Comparison of ENCODE assay signal across 23 mouse cellular contexts in the genomic region with DNA sequence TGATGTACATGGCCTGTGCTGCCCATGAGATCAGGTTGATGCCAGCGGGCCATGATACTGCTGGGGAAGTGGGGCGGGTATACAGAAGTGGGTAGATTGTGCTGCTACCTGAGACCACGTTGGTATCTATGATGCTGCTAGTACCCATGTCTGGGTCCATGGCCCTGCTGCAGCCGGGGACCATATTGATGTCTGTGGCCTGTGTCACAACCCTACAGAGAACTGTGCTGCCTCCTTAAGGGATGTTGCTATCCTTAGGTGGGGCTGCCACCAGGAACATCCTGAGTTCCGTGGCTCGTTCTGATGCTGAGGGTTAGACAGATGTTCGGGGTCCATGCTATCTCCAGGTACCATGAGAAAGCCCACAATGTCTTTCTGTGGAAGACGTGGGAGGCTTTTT. TPM values are rescaled to one million over a fixed set of nuclear protein-coding genes. Genes with fewer than 3 reads are reported as not detected.
A peak's percentile ranks its signal among the peaks of the same experiment; 100 is the strongest.
DNase-seq lines count a peak whose midpoint lies in the region; ATAC-seq lines count a peak whose summit lies in the region.
"Had no signal": no experiment of that assay in that cellular context is flagged by ENCODE, and none has a peak within 500 bp of the region (broad histone marks: within the 10 kb centered on the region; RNA-seq: fewer than 3 reads in every experiment).

No protein-coding gene starts in this region.

- no peaks in the 10 kb centered on the region for H3K4me1 ChIP-seq in embryonic facial prominence, embryonic 13.5 days
- no peaks in the 10 kb centered on the region for H3K4me1 ChIP-seq in embryonic facial prominence, embryonic 10.5 days
- H3K4me1 ChIP-seq in megakaryocyte, embryonic 14.5 days = no peaks in the 10 kb centered on the region
- H3K4me1 ChIP-seq in midbrain, embryonic 12.5 days = no peaks in the 10 kb centered on the region
- H3K4me1 ChIP-seq in midbrain, embryonic 15.5 days = 0 out of 2 replicates have a peak, but pooled peaks cover 3% of the 10 kb centered on the region
- H3K4me1 ChIP-seq: forebrain, embryonic 13.5 days; forebrain, embryonic 15.5 days had no signal

- 0 out of 2 replicates have a peak, but pooled peaks have one; percentile 37 for ATAC-seq in embryonic facial prominence, embryonic 13.5 days (ENCODE audit: insufficient number of reproducible peaks, insufficient read depth, low FRiP score, low TSS enrichment, low read depth)
- no peak for ATAC-seq in megakaryocyte, adult 5-6 weeks (ENCODE audit: poor library complexity, severe bottlenecking)
- ATAC-seq in midbrain, embryonic 12.5 days (ENCODE audit: low FRiP score, low read depth) = 0 out of 2 replicates have a peak, but pooled peaks have one; percentile 23
- no peak for ATAC-seq in midbrain, embryonic 15.5 days (replicated peaks)
- ATAC-seq: activated CD4-positive, CD25-positive, alpha-beta regulatory T cell, adult 4 months; CD4-positive, CD25-positive, alpha-beta regulatory T cell, adult 4 months; forebrain, embryonic 13.5 days; forebrain, embryonic 15.5 days; forebrain, postnatal 0 days; Patski had no signal

- H3K27ac ChIP-seq in embryonic facial prominence, embryonic 13.5 days = no peak overlapping the region
- H3K27ac ChIP-seq in embryonic facial prominence, embryonic 10.5 days (replicated peaks) = no peak overlapping the region
- H3K27ac ChIP-seq in midbrain, embryonic 12.5 days (replicated peaks) = no peak overlapping the region
- H3K27ac ChIP-seq in midbrain, embryonic 15.5 days = no peak overlapping the region
- H3K27ac ChIP-seq: forebrain, embryonic 13.5 days; forebrain, embryonic 15.5 days had no signal

- WGBS in embryonic facial prominence, embryonic 13.5 days = 91% methylated on average over 8 of the region's 8 CpGs
- 94% methylated on average over 8 of the region's 8 CpGs for WGBS in embryonic facial prominence, embryonic 10.5 days
- WGBS in midbrain, embryonic 12.5 days = 92% methylated on average over 8 of the region's 8 CpGs
- 95% methylated on average over 8 of the region's 8 CpGs for WGBS in midbrain, embryonic 15.5 days

- H3K9me3 ChIP-seq in embryonic facial prominence, embryonic 13.5 days = no peaks in the 10 kb centered on the region
- H3K9me3 ChIP-seq in embryonic facial prominence, embryonic 10.5 days = no peaks in the 10 kb centered on the region
- peaks cover 4% of the 10 kb centered on the region; the same call in 1 of the 2 replicates for H3K9me3 ChIP-seq in megakaryocyte, embryonic 14.5 days
- no peaks in the 10 kb centered on the region for H3K9me3 ChIP-seq in midbrain, embryonic 12.5 days
- 0 out of 2 replicates have a peak, but pooled peaks cover 3% of the 10 kb centered on the region for H3K9me3 ChIP-seq in midbrain, embryonic 15.5 days
- H3K9me3 ChIP-seq: forebrain, embryonic 13.5 days; forebrain, embryonic 15.5 days; G1E had no signal

- H3K36me3 ChIP-seq in embryonic facial prominence, embryonic 13.5 days = no peaks in the 10 kb centered on the region
- H3K36me3 ChIP-seq in embryonic facial prominence, embryonic 10.5 days (replicated peaks) = no peaks in the 10 kb centered on the region
- H3K36me3 ChIP-seq in megakaryocyte, embryonic 14.5 days (replicated peaks; ENCODE audit: low read length) = no peaks in the 10 kb centered on the region
- H3K36me3 ChIP-seq in midbrain, embryonic 12.5 days = no peaks in the 10 kb centered on the region
- no peaks in the 10 kb centered on the region for H3K36me3 ChIP-seq in midbrain, embryonic 15.5 days (replicated peaks)
- H3K36me3 ChIP-seq: forebrain, embryonic 15.5 days; G1E had no signal

- DNase-seq in embryonic facial prominence, embryonic 10.5 days (ENCODE audit: low spot score) = no peak
- DNase-seq: adrenal gland, adult 8-10 months; adrenal gland, postnatal 14 days; adrenal gland, postnatal 36 days; B cell, adult 2 months; cerebellum, adult 11-12 months; cerebellum, adult 2 months; cerebellum, adult 9-10 months; cerebellum, postnatal 10 days; cerebellum, postnatal 25 days; forebrain, postnatal 0 days had no signal

- H3K9ac ChIP-seq in embryonic facial prominence, embryonic 13.5 days = no peak overlapping the region
- H3K9ac ChIP-seq in midbrain, embryonic 12.5 days (replicated peaks) = no peak overlapping the region
- no peak overlapping the region for H3K9ac ChIP-seq in midbrain, embryonic 15.5 days
- H3K9ac ChIP-seq: forebrain, embryonic 13.5 days; forebrain, embryonic 15.5 days; forebrain, postnatal 0 days had no signal

- no peaks in the 10 kb centered on the region for H3K27me3 ChIP-seq in embryonic facial prominence, embryonic 13.5 days
- no peaks in the 10 kb centered on the region for H3K27me3 ChIP-seq in embryonic facial prominence, embryonic 10.5 days (replicated peaks; ENCODE audit: low read depth, poor library complexity, severe bottlenecking)
- no peaks in the 10 kb centered on the region for H3K27me3 ChIP-seq in megakaryocyte, embryonic 14.5 days (replicated peaks)
- no peaks in the 10 kb centered on the region for H3K27me3 ChIP-seq in midbrain, embryonic 12.5 days
- H3K27me3 ChIP-seq in midbrain, embryonic 15.5 days (replicated peaks) = no peaks in the 10 kb centered on the region
- H3K27me3 ChIP-seq: CH12.LX; forebrain, embryonic 13.5 days; forebrain, embryonic 15.5 days; Patski had no signal

- H3K4me2 ChIP-seq in embryonic facial prominence, embryonic 13.5 days = no peak overlapping the region
- H3K4me2 ChIP-seq in midbrain, embryonic 12.5 days (replicated peaks) = no peak overlapping the region
- H3K4me2 ChIP-seq in midbrain, embryonic 15.5 days = no peak overlapping the region
- H3K4me2 ChIP-seq: forebrain, embryonic 13.5 days; forebrain, embryonic 15.5 days had no signal

- no peak overlapping the region for H3K4me3 ChIP-seq in embryonic facial prominence, embryonic 13.5 days
- H3K4me3 ChIP-seq in embryonic facial prominence, embryonic 10.5 days = no peak overlapping the region
- H3K4me3 ChIP-seq in megakaryocyte, embryonic 14.5 days (replicated peaks) = peak overlapping the region; percentile 38
- H3K4me3 ChIP-seq in midbrain, embryonic 12.5 days = no peak overlapping the region
- no peak overlapping the region for H3K4me3 ChIP-seq in midbrain, embryonic 15.5 days
- H3K4me3 ChIP-seq: forebrain, embryonic 13.5 days; forebrain, embryonic 15.5 days had no signal

RNA-seq across cellular contexts. Expression of a gene that starts 33.1 kb away (rescaled TPM):
- polyA plus RNA-seq in embryonic facial prominence, embryonic 13.5 days (2015; fragmentation: Nextera tagmentation; extraction: Ambion mirVana) = 3.6 and 3.9 TPM in 2 replicates
- polyA plus RNA-seq in embryonic facial prominence, embryonic 10.5 days (2016; fragmentation: Nextera tagmentation; extraction: Ambion mirVana) = 6.1 and 6.9 TPM in 2 replicates
- 0.02 and 0.14 TPM in 2 replicates for polyA plus RNA-seq in megakaryocyte, embryonic 14.5 days (2012; ENCODE audit: insufficient read depth, low replicate concordance)
- 0.05 TPM in 1 of 2 replicates, not detected in the other for total RNA-seq in megakaryocyte, adult 5-6 weeks (2015)
- total RNA-seq in megakaryocyte, adult 5-6 weeks (2017) = 0.51 TPM in 1 of 2 replicates, not detected in the other
- polyA plus RNA-seq in midbrain, embryonic 12.5 days (2016; fragmentation: Nextera tagmentation; extraction: Ambion mirVana) = 39.3 and 41.4 TPM in 2 replicates
- 42.6 and 44.6 TPM in 2 replicates for polyA plus RNA-seq in midbrain, embryonic 15.5 days (2015; fragmentation: Nextera tagmentation; extraction: Ambion mirVana)
- polyA plus RNA-seq: activated CD4-positive, CD25-positive, alpha-beta regulatory T cell, adult 4 months had no signal

Comparison
In these comparisons a context has a peak if more than half of its experiments do, and no peak if none do; other contexts are left out.
1. ATAC-seq: peak in embryonic facial prominence, embryonic 13.5 days (single experiment) and midbrain, embryonic 12.5 days (single experiment); none in megakaryocyte, adult 5-6 weeks (single experiment) and midbrain, embryonic 15.5 days (single experiment).